Mouse (Mus musculus) ovary, postnatal 36 days (tissue): Measurements from ENCODE around the gene Nccrp1.
A peak's percentile ranks its signal among the peaks of the same experiment; 100 is the strongest.

Source experiments
- DNase-seq: peaks from one replicate; pipeline ENCODE4 v3.0.0; 2022; ENCODE audit warnings: low spot score, mixed read lengths

Gene Nccrp1

DNA sequence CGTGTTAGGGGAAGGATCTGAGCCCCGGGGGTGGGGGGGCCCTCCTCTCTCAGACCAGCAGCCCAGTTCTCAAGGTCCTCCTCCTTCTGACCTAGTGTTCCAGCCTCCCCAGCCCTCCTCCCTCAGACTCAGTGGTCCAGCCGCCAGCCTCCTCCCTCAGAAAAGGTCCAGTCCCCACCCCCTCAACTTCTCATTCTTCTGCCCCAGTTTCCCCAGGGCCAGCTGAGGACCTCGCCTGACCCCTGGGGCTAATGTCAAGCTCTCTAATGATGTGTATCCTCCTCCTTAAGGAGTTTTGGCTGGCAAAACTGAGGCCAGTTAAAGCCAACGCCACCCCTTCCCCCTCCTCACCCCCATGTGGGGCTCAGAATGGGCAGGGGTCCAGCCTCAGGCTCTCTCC lies at the start of gene Nccrp1:
Gene Nccrp1 (minus strand): TSS at position 101 of the 400 bp plus-strand sequence.
- no peak for DNase-seq

DNA sequence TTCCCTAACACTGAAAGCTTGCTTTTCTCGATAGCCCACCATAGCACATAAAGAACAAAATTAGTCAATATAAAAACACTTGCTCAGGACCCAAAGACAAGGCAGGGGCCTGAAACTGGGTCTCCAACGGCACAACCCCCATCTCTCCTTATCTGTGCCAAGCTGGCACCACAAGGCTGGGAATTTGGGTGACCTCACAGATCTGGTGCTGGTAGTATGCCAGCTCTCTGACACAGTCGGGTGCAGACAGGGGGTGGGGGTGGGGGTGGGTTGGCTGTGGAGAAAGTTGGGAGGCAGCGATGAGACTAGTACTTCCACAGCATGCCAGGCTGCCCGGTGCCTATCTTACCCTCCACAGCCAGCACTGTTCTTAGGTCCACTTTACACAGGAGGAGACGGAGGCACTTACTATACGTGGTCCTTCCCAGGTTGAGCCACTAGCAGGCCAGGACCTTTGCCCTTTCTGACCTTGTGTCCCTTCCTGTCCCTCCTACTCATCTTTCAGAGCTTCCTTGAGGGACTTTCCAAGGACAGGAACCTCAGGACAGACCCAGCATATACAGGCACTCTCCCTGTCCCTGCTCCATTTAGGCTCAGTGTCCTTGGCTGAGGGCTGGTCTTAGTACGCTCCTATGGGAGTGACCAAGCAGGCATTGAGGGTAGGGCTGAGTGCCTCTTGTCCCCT lies 48.8 kb upstream of the Nccrp1 start:
- DNase-seq, result no peak

GRCm38 (mm10) chr7:28593206-28594111 lies 46.4 kb upstream of the Nccrp1 start:
- DNase-seq, result no peak

GRCm38 (mm10) chr7:28591862-28592261 lies 44.8 kb upstream of the Nccrp1 start:
- DNase-seq, result no peak

- no peak for DNase-seq
Measured at GRCm38 (mm10) chr7:28587644-28588043, 40.6 kb upstream of the Nccrp1 start.

GRCm38 (mm10) chr7:28586663-28587411 lies 39.8 kb upstream of the Nccrp1 start:
- DNase-seq, result no peak

GRCm38 (mm10) chr7:28585001-28585400 lies 37.9 kb upstream of the Nccrp1 start:
- DNase-seq, result no peak

DNA sequence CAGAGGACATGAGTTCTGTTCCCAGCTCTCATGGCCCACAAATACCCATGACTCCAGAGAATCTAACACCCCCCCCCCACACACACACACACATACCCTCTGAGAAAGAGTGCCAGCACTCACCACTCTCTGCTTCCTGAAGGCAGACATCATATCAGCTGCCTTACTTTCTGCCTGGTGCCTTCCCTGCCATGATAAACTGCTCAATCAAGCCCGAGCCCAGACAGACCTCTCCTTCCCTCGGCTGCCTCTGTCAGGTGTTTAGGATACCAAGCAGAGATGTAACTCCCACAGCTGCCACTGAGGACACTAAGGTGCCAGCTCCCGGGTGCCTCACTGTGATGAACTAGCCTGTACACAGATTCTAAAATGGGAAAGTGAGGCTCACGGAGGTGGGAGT lies 37.4 kb upstream of the Nccrp1 start:
- DNase-seq, result no peak

DNA sequence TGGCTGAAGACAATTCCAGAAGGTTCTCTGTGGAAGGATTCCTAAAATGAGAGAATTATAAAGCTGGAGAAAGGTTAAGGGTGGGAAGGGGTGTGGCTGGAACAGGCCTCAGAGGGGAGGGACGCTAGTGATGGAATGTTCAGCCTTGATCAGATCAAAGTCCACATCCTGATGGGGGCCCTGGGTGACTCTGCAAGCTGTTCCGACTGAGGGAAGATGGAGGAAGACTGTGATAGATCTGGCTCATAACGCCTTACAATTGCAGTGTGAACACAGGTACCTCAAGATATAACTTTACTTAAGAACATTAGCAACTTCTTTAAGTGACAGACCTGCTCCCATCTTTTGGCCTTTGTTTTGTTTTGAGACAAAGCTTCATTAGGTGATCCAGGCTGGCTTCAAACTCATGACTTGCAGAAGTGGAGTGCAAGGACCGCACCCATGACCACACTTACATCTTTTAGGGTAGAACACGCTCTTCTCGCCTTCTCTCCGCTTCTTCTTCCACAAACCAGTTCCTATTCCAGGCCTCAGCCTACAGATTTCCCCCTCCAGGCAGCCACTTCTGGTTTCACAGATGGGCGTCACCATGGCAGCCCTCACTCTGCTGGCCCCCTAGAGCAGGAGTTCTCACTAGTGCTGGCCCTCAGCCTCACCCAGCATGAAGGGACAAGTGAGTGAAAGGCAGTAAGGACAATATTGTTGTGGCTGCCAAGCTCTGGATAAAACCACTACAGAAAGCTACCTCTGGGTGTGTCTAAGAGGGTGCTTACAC lies 36.7 kb upstream of the Nccrp1 start:
- DNase-seq, result no peak

- DNase-seq, result no peak
Measured at GRCm38 (mm10) chr7:28582841-28583240, 35.8 kb upstream of the Nccrp1 start.

DNA sequence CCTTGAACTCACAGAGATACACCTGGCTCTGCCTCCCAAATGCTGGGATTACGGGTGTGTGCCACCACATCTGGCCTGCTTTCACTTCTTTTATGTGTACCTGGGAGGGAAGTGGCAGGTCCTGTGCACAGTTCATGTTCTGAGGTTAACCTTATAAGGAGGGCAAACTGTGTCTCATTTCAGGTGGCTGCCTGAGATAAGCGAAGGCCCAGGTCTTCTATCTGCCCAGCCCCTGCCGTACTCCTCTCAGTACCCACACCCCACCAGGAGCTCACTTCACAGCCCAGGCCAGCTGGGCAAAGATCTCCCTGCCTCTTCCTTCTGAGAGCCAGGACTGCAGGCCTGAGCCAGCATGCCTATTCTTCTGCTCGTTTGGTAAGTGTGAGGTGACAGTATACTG lies 34.7 kb upstream of the Nccrp1 start:
- DNase-seq, result no peak

DNA sequence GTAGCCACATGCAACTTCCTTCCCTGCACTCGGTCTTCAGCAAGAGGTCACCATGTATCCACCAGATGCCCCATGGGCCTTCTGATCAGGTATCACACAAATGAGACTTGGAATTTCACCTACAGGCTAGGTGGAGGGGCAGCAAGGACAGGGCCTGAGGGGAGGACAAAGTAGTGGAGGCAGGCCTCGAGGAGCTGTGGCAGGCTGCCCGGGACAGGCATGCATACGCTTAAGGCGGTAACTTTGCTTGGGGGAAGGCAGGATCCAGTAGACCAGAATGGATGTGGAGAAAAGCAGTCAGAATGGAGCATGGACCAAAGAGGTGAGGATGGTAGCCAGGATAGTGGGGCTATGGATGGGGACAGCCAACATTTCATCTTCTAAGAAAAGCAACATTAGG lies 32.8 kb upstream of the Nccrp1 start:
- DNase-seq, result no peak

GRCm38 (mm10) chr7:28578543-28579053 lies 31.5 kb upstream of the Nccrp1 start:
- DNase-seq, result no peak

DNA sequence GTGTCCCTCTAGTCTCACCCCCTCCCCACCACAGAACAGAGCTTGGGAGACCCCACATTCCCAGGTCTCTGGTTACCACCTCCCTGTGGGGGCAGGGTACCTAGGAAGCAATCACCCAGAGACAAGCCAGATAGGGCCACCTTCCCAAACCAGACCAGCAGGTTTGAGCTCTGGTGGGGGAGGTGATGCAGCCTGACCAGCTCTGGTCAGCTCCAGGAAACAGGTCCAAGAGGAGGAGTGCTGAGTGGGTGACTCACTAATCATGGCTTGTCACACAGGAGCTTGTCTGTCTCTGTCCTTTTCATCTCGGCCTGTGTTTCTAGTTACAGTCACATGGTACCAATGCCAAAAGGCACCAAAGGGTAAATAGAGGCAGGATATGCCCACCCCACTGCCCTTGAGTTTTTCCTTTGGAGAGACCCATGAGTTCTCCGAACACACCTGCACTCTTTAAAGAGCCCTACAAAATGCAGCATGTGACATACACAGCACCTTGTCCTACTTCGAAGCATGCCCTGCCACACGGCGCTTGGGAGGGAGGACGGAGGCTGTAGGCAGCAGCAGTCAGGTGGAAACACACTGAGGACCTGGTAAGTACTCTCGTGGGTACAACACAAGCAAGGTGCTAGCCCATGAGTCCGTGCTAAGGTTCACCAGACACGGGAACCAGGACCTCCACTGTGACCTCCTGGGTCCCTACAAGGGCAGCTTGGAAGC lies 30.9 kb upstream of the Nccrp1 start:
- peak; percentile 30 for DNase-seq

GRCm38 (mm10) chr7:28576271-28576914 lies 29.3 kb upstream of the Nccrp1 start:
- DNase-seq, result peak; percentile 71

DNA sequence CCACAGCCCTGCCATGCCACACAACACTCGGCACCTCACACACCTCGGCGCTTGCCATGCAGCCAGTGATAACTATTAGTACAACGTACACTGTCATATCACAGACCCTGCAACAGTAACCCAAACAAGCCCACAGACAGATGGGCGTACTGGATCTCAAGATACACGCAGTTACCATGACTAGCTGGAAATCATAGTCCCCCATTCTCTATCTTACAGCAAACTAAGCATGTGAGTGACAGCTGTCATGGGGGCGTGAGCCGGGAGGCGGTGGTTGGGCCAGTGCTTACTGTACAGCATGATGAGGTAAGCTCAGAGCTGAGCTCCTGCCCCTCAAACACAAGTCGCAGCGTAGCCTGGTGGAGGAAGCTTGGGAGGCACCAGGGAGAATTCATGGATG lies 28.5 kb upstream of the Nccrp1 start:
- no peak for DNase-seq

GRCm38 (mm10) chr7:28573236-28573635 lies 26.2 kb upstream of the Nccrp1 start:
- no peak for DNase-seq

DNA sequence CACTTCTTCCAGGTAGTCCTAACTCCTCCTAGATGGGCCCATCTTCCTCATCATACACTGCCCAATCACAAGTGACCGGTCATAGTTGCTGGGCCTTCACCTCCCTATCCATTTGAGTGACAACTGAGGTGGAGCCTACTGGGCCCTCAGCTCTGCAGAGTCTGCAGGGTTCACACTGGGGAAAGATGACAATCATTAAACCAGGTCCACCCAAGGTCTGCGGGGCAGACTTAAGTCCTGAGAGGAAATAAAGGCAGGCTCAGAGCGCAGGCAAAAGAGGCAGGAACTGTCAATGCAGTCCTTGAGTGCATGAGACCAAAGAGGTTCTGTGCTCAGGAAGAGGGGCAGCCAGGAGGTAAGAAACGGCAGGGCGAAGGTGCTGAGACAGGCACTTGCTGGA lies 25.6 kb upstream of the Nccrp1 start:
- DNase-seq, result no peak

DNA sequence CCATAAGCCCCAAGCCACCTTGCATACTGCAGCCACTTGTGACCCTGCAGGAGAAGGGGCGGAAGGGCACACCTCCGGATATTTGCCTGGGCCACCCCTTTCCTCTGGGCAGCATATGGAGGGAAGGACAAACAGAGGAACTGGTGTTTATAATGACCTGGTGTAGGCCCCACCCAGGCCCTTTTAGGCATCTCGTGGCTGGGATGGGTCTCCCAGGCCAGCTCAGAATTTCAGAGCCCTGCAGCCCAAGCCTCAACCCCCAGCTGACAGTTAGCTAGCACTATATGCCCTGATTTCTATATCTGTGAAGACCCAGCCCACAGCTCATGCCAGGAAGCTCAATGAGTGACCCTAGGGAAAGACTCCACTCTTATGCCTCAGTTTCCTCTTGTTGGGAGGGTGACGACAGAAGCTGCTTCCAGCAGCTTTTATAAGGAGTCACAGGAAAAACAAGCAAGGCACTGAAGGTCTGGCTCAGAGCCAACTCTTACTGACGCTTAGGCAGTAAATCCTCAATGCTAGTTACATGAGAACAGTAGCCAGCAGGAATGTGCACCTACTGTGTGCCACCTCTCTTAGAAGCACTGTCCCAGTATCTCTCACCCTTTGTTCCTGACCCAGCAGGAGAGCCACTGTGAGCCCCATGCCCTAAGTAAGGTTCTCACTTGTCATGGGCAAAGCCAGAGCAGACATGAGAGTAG lies 24.1 kb upstream of the Nccrp1 start:
- no peak for DNase-seq
